Mouse (Mus musculus) right cerebral cortex, postnatal 10 days (tissue): ENCODE data around the gene U2surp.
A peak's percentile ranks its signal among the peaks of the same experiment; 100 is the strongest.

Experiments
- DNase-seq, 2 experiments: peaks; one replicate each; pipeline ENCODE4 v3.0.0; 2021; ENCODE audit warnings: low spot score in 2 of 2

U2surp gene

GRCm38 (mm10) chr9:95511472-95512330 lies at the start of gene U2surp:
U2surp (minus strand) TSS chr9:95511996.
- DNase-seq: peak; percentile 98

DNA sequence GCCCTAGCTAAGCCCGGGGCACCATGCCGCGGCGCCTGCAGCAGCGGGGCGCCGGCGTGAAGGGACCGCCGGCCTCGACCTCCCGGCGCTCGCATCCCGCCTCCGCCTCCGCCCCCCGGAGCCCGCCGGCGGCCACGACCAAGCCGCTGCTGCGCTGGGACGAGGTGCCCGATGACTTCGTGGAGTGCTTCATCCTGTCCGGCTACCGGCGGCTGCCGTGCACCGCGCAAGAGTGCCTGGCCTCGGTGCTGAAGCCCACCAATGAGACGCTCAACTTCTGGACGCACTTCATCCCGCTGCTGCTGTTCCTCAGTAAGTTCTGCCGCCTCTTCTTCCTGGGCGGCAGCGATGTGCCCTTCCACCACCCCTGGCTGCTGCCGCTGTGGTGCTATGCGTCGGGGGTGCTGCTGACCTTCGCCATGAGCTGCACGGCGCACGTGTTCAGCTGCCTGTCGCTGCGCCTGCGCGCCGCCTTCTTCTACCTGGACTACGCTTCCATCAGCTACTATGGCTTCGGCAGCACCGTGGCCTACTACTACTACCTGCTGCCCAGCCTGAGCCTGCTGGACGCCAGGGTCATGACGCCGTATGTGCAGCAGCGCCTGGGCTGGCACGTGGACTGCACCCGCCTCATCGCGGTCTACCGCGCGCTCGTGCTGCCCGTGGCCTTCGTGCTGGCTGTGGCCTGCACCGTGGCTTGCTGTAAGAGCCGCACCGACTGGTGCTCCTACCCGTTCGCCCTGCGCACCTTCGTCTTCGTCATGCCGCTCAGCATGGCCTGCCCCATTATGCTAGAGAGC lies 48.3 kb upstream of the U2surp start:
- DNase-seq: peak; percentile 77 to 83

DNA sequence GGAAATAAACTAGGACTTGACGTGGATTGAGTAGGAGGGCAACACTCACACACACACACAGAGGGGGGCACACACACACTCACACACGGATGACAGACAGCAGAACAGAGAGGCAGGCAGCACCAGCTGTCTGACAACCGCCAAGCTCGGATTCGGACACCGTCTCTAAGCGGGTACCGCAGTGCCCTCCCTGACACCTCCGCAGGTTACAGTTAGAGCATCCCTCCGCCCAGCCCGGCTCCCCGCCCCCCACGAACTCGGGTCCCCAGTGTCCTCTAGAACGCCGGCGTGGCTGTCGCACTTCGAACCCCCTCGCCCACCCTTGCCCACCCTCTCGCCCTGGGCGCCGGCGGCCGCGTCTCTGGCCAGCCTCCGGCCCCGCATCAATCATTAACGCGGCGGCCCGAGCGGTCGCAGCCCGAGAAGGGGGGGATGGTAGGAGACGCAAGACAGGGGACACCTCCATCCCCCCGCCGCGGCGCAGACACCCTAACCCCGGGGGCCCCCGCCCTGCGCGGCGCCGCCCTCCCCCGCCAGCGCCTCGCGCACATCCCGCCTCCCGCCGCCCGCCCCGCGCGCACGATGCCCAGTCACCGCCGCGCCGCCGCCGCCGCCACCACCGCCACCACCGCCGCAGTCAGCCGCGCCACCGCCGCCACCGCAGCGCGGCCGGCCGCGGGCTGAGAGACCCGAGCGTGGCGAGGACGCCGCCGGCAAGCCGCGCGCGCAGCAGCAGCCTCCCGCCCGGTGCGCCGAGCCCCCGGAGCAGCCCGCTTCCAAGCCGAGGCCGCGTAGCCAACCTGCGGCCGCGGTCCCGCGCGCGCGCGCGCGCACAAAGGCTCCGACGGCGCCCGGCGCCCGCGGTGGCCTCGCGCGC lies 47.5 kb upstream of the U2surp start, which contains the start of gene Paqr9:
Paqr9 (plus strand) TSS at position 599 of the 877 bp plus-strand sequence.
- DNase-seq: peak; percentile 74 to 76

DNA sequence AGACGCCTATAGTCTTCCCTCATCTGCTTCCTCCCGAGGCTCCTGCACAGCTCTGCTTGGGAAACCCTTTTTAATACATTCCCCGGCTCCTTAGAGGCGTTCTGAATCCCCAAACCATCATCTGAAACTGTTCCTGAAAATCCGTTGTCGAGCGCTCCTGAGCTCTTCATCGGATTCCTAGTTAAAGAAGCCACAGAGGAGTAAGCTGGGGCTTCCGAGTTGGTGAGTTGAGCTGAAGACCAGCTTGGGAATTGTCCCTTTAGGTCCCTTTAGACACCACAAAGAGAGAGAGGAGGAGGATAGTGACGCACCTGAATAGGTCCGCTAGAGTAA lies 46.9 kb upstream of the U2surp start:
- peak in 1 of 2 experiments; percentile 37 for DNase-seq

DNA sequence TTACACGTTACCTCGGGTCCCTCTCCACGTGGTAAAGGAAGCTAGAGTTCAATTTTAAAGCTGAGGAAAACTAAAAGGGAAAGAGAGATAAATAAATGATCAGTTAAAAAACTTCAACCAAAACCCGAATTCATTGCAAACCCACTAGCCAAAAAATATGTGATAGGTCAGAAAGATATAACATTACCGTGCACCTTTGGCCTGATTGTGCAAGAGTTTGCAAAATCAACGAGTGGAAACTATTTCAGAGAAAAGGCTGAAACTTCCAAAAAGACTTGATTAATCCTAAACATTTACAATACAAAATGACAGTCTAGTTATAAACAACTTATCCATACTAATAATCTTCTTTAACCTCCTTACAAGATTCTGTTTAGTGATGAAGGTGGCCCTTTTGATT lies 45.9 kb upstream of the U2surp start:
- DNase-seq: no peak

- no peak for DNase-seq
Observed at GRCm38 (mm10) chr9:95556067-95556512, 44.3 kb upstream of the U2surp start.

DNA sequence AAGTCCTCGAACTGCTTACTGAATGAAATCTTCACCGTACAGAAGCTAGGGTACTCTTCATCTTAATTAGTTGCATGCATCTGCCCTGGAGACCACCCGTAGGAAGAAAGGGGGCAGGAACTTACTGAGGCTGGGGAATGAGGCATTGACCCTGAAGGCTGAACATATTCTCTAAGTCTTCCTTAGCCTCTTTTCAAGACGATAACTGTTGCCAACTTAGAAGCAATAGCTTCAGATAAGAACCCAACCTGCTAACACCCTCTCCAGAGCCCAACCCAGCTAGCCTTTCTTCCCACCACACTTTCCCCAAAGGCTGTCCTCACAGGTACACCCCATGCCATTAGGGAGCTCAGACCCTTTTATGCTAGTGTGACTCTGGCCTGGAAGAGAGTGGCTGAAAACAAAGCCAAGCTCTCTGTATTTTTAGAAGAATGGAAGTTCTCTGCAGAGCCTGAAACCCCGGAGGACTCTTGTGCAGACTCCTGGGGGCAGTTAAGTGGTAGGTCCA lies 43.5 kb upstream of the U2surp start:
- no peak for DNase-seq

DNA sequence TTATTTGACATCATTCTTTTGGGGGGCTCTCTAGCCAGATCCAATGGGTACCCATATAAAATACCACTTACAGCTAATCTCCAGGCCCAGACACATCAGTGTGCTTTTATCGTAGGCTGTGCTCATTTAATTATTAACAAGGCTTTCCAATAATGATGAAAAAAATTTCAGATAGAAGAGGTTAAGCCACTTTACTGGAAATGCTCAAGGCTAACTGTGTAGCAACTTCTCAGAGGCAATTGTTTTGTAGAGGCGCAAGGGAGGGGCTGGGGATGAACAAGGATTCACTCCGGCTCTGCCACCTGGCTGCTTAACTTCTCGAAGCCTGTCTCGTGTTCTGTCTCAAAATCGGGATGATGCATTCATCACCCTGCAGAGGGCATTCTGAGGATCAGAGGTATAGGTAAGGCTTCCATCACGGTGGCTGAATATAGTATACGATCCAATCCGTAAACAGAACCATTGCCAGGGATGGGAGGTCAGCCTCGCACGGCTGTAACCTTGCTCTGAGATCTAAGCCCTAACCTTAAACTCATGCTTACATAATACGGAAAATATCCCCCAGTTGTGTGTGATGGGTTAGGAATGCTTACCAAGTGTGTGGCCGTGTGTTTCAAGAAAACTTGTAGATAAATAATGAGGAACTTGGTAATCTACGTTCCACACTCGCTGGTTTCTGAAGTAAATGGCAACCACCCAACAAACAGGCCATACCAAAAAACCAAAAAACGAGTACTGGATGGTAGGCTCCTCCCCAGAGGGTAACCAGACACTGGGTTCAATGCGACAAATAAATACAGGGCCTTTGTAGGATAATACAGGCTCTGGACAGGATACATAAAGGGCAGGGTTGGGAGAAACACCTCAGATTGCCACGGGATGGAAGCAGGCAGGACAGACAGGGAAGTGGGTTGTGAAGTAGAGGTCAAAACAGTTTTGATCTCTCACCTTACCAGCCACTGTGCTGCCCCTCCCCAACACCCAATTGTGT lies 42.7 kb upstream of the U2surp start:
- DNase-seq: no peak

GRCm38 (mm10) chr9:95552175-95552705 lies 40.4 kb upstream of the U2surp start:
- peak in 1 of 2 experiments; percentile 25 for DNase-seq

DNA sequence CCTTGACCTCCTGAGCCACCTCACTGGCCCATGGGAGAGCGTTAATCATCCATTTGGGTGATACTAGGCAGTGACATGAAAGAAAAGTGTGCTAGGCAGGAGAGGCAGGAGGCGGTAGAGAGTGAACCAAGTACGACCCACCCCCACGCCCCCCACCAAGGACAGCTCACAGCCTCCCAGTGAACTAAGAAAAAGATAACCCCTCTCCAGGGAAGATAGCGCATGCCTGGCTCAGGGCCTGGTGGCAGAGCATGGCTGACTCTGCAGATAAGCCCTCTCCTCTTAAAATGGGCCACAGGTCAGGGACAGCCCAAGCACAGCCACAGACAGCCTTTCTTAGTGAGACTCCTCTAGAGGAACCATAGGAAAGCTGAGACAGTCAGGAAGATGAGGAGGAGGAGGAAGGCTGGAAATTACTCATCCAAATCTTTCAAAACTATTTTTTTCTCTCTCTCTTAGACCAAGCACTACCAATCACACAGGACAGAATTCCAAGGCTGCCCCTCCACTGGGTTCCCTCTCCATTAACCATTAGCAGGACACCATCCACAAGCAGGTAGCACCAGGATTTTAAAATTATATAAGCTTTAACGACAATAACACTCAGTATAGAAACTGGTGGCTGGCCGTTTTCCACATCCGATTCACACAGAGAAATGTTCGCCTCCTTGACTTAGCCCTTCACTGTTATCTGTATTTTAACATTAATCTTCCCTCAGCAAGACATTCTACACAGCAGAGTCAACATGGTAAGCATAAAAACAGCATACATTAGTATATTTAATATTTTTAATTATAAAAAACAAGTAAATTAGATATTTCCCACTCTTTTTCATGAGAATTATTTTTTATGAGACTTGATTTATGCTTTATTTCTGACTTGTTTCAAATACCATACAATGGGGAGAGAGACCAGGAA lies 39.3 kb upstream of the U2surp start:
- no peak for DNase-seq

GRCm38 (mm10) chr9:95549626-95550411 lies 38.0 kb upstream of the U2surp start:
- no peak for DNase-seq

GRCm38 (mm10) chr9:95546679-95547078 lies 34.9 kb upstream of the U2surp start:
- DNase-seq: no peak

- no peak for DNase-seq
Observed at GRCm38 (mm10) chr9:95544598-95544997, 32.8 kb upstream of the U2surp start.

DNA sequence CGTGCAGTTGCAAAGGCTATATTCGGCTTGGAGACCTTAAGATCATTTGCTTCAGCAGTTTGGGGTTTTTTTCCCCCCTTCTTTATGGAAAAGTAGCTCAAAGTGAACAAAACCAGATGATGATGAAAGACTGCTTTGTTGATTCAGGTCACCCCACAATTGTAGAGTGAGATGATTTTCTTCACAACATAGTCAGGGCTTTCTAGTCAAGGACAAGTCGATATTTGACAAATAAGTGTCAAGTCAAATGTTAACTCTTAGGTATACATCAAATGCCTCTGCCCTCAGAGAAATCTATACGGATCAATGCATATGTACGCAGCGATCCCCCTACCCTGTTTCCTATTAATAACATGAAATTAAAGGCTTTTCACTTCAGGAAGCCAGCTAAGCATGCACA lies 30.7 kb upstream of the U2surp start:
- no peak for DNase-seq

- DNase-seq: no peak
Observed at GRCm38 (mm10) chr9:95541650-95542432, 30.0 kb upstream of the U2surp start.

DNA sequence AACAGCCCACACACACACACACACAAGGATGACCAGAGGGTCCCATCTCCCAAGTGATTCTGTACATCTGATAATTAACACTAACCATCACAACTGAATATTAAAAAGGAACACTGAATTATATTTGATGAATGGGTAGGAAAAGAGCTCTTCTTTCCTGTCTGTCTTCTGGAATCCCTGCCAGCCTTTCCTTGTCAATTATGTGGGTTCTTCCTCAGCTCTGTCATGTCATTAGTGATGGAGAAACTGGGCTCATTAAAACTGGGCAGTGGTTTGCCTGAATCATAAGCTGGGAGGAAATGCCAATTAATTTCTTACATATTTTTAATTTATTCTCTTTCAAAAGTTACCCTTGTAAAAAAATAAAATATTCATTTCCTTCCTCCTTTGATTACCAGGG lies 29.4 kb upstream of the U2surp start:
- DNase-seq: no peak

GRCm38 (mm10) chr9:95540487-95540886 lies 28.7 kb upstream of the U2surp start:
- DNase-seq: no peak
